Mouse (Mus musculus): ENCODE data around the gene Zfp451. TPM values are rescaled to one million over a fixed set of nuclear protein-coding genes. Genes with fewer than 3 reads are reported as not detected.
A peak's percentile ranks its signal among the peaks of the same experiment; 100 is the strongest.
"Not testable (repeated sequence)": the region's sequence is repeated elsewhere in the genome, so short reads cannot be mapped to it uniquely, and the experiment has no call there.

The Zfp451 gene
- polyA plus RNA-seq, 1 experiment from 2014 or later: 25.5 TPM

GRCm38 (mm10) chr1:33758488-33758887, 55.9 kb downstream of the Zfp451 start:
- ATAC-seq (no peak), DNase-seq (ENCODE audit: low read depth, low spot score) (no peak)
- H3K27me3 ChIP-seq: no peaks in the 10 kb centered on the region
- in situ Hi-C loops (cut with MboI; ENCODE audit: low pct_unique_long_range_greater_than_20kb): loop anchor here (25.0 kb wide), 1 partner anchor 1079 kb away; the partner anchor contains the start of genes Fam168b and Plekhb2
- CTCF ChIA-PET: interaction anchor here (1.3 to 1.5 kb wide), 2 partner anchors 12 to 16 kb away, joined by 3 to 6 read pairs; no protein-coding TSS in a partner anchor
- POLR2A ChIA-PET: interaction anchor here (0.6 to 1.0 kb wide), 2 partner anchors 11 to 429 kb away, joined by 3 read pairs; no protein-coding TSS in a partner anchor
- TF ChIP-seq CTCF (IDR thresholded peaks at IDR 0.05): no peak

GRCm38 (mm10) chr1:33757491-33758041, 56.8 kb downstream of the Zfp451 start, which contains the start of gene Bag2:
Gene Bag2 (minus strand): TSS chr1:33757795.
- in situ Hi-C loops (cut with MboI; ENCODE audit: low pct_unique_long_range_greater_than_20kb): loop anchor here (25.0 kb wide), 1 partner anchor 1080 kb away; the partner anchor contains the start of genes Fam168b and Plekhb2
- DNase-seq (ENCODE audit: low read depth, low spot score) (no peak), ATAC-seq (peak; percentile 52)
- no peaks in the 10 kb centered on the region for H3K27me3 ChIP-seq
- ChIA-PET CTCF (interaction anchor here (1.3 to 1.5 kb wide), 2 partner anchors 13 to 15 kb away, joined by 3 to 6 read pairs; no protein-coding TSS in a partner anchor), POLR2A (no interaction called here)
- no peak for TF ChIP-seq CTCF (IDR thresholded peaks at IDR 0.05)

GRCm38 (mm10) chr1:33757033-33757413, 57.4 kb downstream of the Zfp451 start:
- ChIA-PET CTCF (no interaction called here), POLR2A (no interaction called here)
- TF ChIP-seq CTCF (IDR thresholded peaks at IDR 0.05): no peak
- in situ Hi-C loops (cut with MboI; ENCODE audit: low pct_unique_long_range_greater_than_20kb): loop anchor here (25.0 kb wide), 1 partner anchor 1080 kb away; the partner anchor contains the start of genes Fam168b and Plekhb2
- no peak for DNase-seq (ENCODE audit: low read depth, low spot score)
- peak; percentile 0 for ATAC-seq
- no peaks in the 10 kb centered on the region for H3K27me3 ChIP-seq

GRCm38 (mm10) chr1:33756258-33757032, 58.0 kb downstream of the Zfp451 start:
- ChIA-PET CTCF (interaction anchor here (1.9 kb wide), 1 partner anchor 14 kb away, joined by 9 read pairs; no protein-coding TSS in a partner anchor), POLR2A (interaction anchor here (0.6 kb wide), 1 partner anchor 49 kb away, joined by 4 read pairs; no protein-coding TSS in a partner anchor)
- ATAC-seq: peak; percentile 74
- no peaks in the 10 kb centered on the region for H3K27me3 ChIP-seq
- no peak for DNase-seq (ENCODE audit: low read depth, low spot score)
- TF ChIP-seq CTCF (IDR thresholded peaks at IDR 0.05): no peak
- in situ Hi-C loops (cut with MboI; ENCODE audit: low pct_unique_long_range_greater_than_20kb): loop anchor here (25.0 kb wide), 1 partner anchor 1081 kb away; the partner anchor contains the start of genes Fam168b and Plekhb2

- no peak for TF ChIP-seq CTCF (IDR thresholded peaks at IDR 0.05)
- POLR2A ChIA-PET: no interaction called here
- H3K27me3 ChIP-seq: no peaks in the 10 kb centered on the region
- CTCF ChIA-PET: interaction anchor here (1.2 to 1.9 kb wide), 2 partner anchors 13 kb away, joined by 4 to 9 read pairs; no protein-coding TSS in a partner anchor
- DNase-seq (ENCODE audit: low read depth, low spot score) (no peak), ATAC-seq (peak; percentile 1)
- in situ Hi-C loops (cut with MboI; ENCODE audit: low pct_unique_long_range_greater_than_20kb): loop anchor here (25.0 kb wide), 1 partner anchor 1082 kb away; the partner anchor contains the start of genes Fam168b and Plekhb2
These were observed 58.6 kb downstream of the Zfp451 start for GRCm38 (mm10) chr1:33755799-33756198.

- in situ Hi-C loops (cut with MboI; ENCODE audit: low pct_unique_long_range_greater_than_20kb): loop anchor here (25.0 kb wide), 1 partner anchor 1082 kb away; the partner anchor contains the start of genes Fam168b and Plekhb2
- TF ChIP-seq CTCF (IDR thresholded peaks at IDR 0.05): no peak
- ChIA-PET POLR2A (no interaction called here), CTCF (interaction anchor here (1.2 to 1.9 kb wide), 2 partner anchors 13 kb away, joined by 4 to 9 read pairs; no protein-coding TSS in a partner anchor)
- ATAC-seq (no peak), DNase-seq (ENCODE audit: low read depth, low spot score) (no peak)
- H3K27me3 ChIP-seq: no peaks in the 10 kb centered on the region
These were observed 59.2 kb downstream of the Zfp451 start for GRCm38 (mm10) chr1:33754965-33755735.

- ChIA-PET CTCF (interaction anchor here (0.9 to 2.5 kb wide), 4 partner anchors 11 to 217 kb away, joined by 3 to 9 read pairs (median 4); no protein-coding TSS in a partner anchor), POLR2A (interaction anchor here (1.0 kb wide), 1 partner anchor 9 kb away, joined by 3 read pairs; no protein-coding TSS in a partner anchor)
- no peak for TF ChIP-seq CTCF (IDR thresholded peaks at IDR 0.05)
- no peak for DNase-seq (ENCODE audit: low read depth, low spot score)
- H3K27me3 ChIP-seq: no peaks in the 10 kb centered on the region
- in situ Hi-C loops (cut with MboI; ENCODE audit: low pct_unique_long_range_greater_than_20kb): loop anchor here (25.0 kb wide), 1 partner anchor 1083 kb away; the partner anchor contains the start of genes Fam168b and Plekhb2
- peak; percentile 2 for ATAC-seq
These were observed 60.3 kb downstream of the Zfp451 start for GRCm38 (mm10) chr1:33754089-33754488.

- no peak for TF ChIP-seq CTCF (IDR thresholded peaks at IDR 0.05)
- in situ Hi-C loops (cut with MboI; ENCODE audit: low pct_unique_long_range_greater_than_20kb): loop anchor here (25.0 kb wide), 1 partner anchor 1086 kb away; the partner anchor contains the start of genes Fam168b and Plekhb2
- DNase-seq (ENCODE audit: low read depth, low spot score) (no peak), ATAC-seq (no peak)
- ChIA-PET POLR2A (no interaction called here), CTCF (interaction anchor here (1.5 kb wide), 1 partner anchor 79 kb away, joined by 4 read pairs; no protein-coding TSS in a partner anchor)
- no peaks in the 10 kb centered on the region for H3K27me3 ChIP-seq
These were observed 63.1 kb downstream of the Zfp451 start for GRCm38 (mm10) chr1:33751283-33751682.

GRCm38 (mm10) chr1:33749709-33750108, 64.7 kb downstream of the Zfp451 start:
- DNase-seq (ENCODE audit: low read depth, low spot score); POLR2A ChIA-PET; ATAC-seq; H3K27me3 ChIP-seq: not testable (repeated sequence)
- CTCF ChIA-PET: interaction anchor here (1.5 kb wide), 1 partner anchor 78 kb away, joined by 4 read pairs; no protein-coding TSS in a partner anchor
- in situ Hi-C loops (cut with MboI; ENCODE audit: low pct_unique_long_range_greater_than_20kb): loop anchor here (10.0 to 25.0 kb wide), 2 partner anchors 215 to 1088 kb away; partner anchors contain the start of genes Fam168b and Plekhb2
